Mouse (Mus musculus) lung, embryonic 14.5 days (tissue): ENCODE data around the gene Vdac2. TPM values are rescaled to one million over a fixed set of nuclear protein-coding genes. Genes with fewer than 3 reads are reported as not detected.
A peak's percentile ranks its signal among the peaks of the same experiment; 100 is the strongest.

Experiments
- ATAC-seq: fragments of 200-750 bp; cut with Nextera tagmentation; 2 replicates; pipeline ENCODE4 v1.8.0; 2017; ENCODE audit warnings: mild to moderate bottlenecking, moderate TSS enrichment, moderate library complexity; ENCODE audit not compliant: insufficient read depth
- DNase-seq: peaks from one replicate; pipeline ENCODE4 v3.0.0-alpha.2; 2015
- H3K27ac ChIP-seq: fragments of 300-500 bp; sonication (generic); 2 replicates; pipeline ENCODE4 v1.5.1; 2014; ENCODE audit warnings: low read depth, mild to moderate bottlenecking, moderate library complexity
- H3K27me3 ChIP-seq: fragments of 300-500 bp; sonication (generic); 2 replicates; pipeline ENCODE4 v1.6.1; 2014; ENCODE audit warnings: low read length, control low read depth; ENCODE audit not compliant: insufficient read depth
- H3K36me3 ChIP-seq: fragments of 300-500 bp; sonication (generic); 2 replicates; pipeline ENCODE4 v1.6.1; 2014; ENCODE audit warnings: control low read depth; ENCODE audit not compliant: insufficient read depth
- H3K4me1 ChIP-seq: fragments of 300-500 bp; sonication (generic); 2 replicates; pipeline ENCODE4 v1.6.1; 2014; ENCODE audit warnings: antibody characterized with exemption, control low read depth; ENCODE audit not compliant: insufficient read depth
- H3K4me2 ChIP-seq: fragments of 300-500 bp; sonication (generic); 2 replicates; pipeline ENCODE4 v1.6.1; 2014; ENCODE audit warnings: mild to moderate bottlenecking
- H3K4me3 ChIP-seq: fragments of 300-500 bp; sonication (generic); 2 replicates; pipeline ENCODE4 v1.5.1; 2014; ENCODE audit warnings: low read depth, low read length
- H3K9ac ChIP-seq: fragments of 300-500 bp; sonication (generic); 2 replicates; pipeline ENCODE4 v1.6.1; 2014
- H3K9me3 ChIP-seq: fragments of 300-500 bp; sonication (generic); 2 replicates; pipeline ENCODE4 v1.6.1; 2016; ENCODE audit warnings: low read depth, low read length, control low read depth
- CTCF ChIP-seq: IDR thresholded peaks from 2 replicates; pipeline ENCODE4 v1.5.1; 2016; ENCODE audit warnings: antibody characterized with exemption, low read depth
- whole genome bisulfite sequencing: fragments of 180-500 bp; shearing (Covaris S2); extraction: QIAGEN DNeasy Blood & Tissue Kit; methylation state at CpG from one replicate; pipeline ENCODE4 v1.1.7; 2014; 5-methylcytosine and 5-hydroxymethylcytosine counted together
- polyA plus RNA-seq: library from polyadenylated mRNA; unstranded; fragments of >200 nt; fragmentation: Nextera tagmentation; extraction: Ambion mirVana; gene quantifications from 2 replicates; pipeline ENCODE4 v1.2.1, GENCODE M21; 2014

The Vdac2 gene
- polyA plus RNA-seq, 1 experiment from 2014 or later = 274 TPM

GRCm38 (mm10) chr14:21817453-21817852 is 7.6 kb upstream of the Vdac2 start:
- Histone ChIP-seq H3K27me3 (no peaks in the 10 kb centered on the region), H3K9ac (no peak overlapping the region), H3K9me3 (no peaks in the 10 kb centered on the region), H3K36me3 (no peaks in the 10 kb centered on the region), H3K27ac (no peak overlapping the region), H3K4me1 (peaks cover 4% of the 10 kb centered on the region; the same call in 1 of the 2 replicates), H3K4me2 (no peak overlapping the region), H3K4me3 (no peak overlapping the region)
- DNase-seq = peak; percentile 38
- 30% methylated on average over 4 of the region's 4 CpGs for WGBS
- TF ChIP-seq CTCF = no peak
- ATAC-seq = no peak

- no peak overlapping the region for H3K9ac ChIP-seq
- TF ChIP-seq CTCF = peak; percentile 29
- no peaks in the 10 kb centered on the region for H3K27me3 ChIP-seq
- peaks cover 17% of the 10 kb centered on the region for H3K4me1 ChIP-seq
- DNase-seq = no peak
- ATAC-seq = 0 out of 2 replicates have a peak, but pooled peaks have one; percentile 7
- H3K4me2 ChIP-seq = no peak overlapping the region
- no peaks in the 10 kb centered on the region for H3K9me3 ChIP-seq
- H3K27ac ChIP-seq = no peak overlapping the region
- 78% methylated on average over 4 of the region's 4 CpGs for WGBS
- H3K4me3 ChIP-seq = no peak overlapping the region
- no peaks in the 10 kb centered on the region for H3K36me3 ChIP-seq
Measured at GRCm38 (mm10) chr14:21820880-21821505, 4.0 kb upstream of the Vdac2 start.

GRCm38 (mm10) chr14:21822307-21822706 is 2.7 kb upstream of the Vdac2 start:
- no peak overlapping the region for H3K4me2 ChIP-seq
- WGBS = 58% methylated on average over 7 of the region's 7 CpGs
- H3K4me3 ChIP-seq = no peak overlapping the region
- H3K4me1 ChIP-seq = peaks cover 17% of the 10 kb centered on the region
- no peak overlapping the region for H3K9ac ChIP-seq
- no peaks in the 10 kb centered on the region for H3K9me3 ChIP-seq
- no peaks in the 10 kb centered on the region for H3K27me3 ChIP-seq
- ATAC-seq (no peak; the same call in 1 of the 2 replicates), DNase-seq (peak; percentile 17)
- peak overlapping the region; percentile 86; the same call in 1 of the 2 replicates for H3K27ac ChIP-seq
- TF ChIP-seq CTCF = no peak
- no peaks in the 10 kb centered on the region for H3K36me3 ChIP-seq

- Histone ChIP-seq H3K9me3 (no peaks in the 10 kb centered on the region), H3K4me3 (no peak overlapping the region), H3K27me3 (no peaks in the 10 kb centered on the region), H3K36me3 (no peaks in the 10 kb centered on the region), H3K9ac (no peak overlapping the region), H3K27ac (peak overlapping the region; percentile 86), H3K4me1 (peaks cover 17% of the 10 kb centered on the region), H3K4me2 (peak overlapping the region; percentile 28)
- DNase-seq = peak; percentile 90
- peak; percentile 63 for ATAC-seq
- 17% methylated on average over 7 of the region's 7 CpGs for WGBS
- TF ChIP-seq CTCF = 0 out of 2 replicates have a peak, but pooled peaks have one; percentile 0
Measured at GRCm38 (mm10) chr14:21822795-21823374, 2.2 kb upstream of the Vdac2 start.

- no peak overlapping the region for H3K4me2 ChIP-seq
- peak overlapping the region; percentile 54; the same call in 1 of the 2 replicates for H3K27ac ChIP-seq
- no peak overlapping the region for H3K9ac ChIP-seq
- H3K36me3 ChIP-seq = no peaks in the 10 kb centered on the region
- DNase-seq = peak; percentile 65
- no peak overlapping the region for H3K4me3 ChIP-seq
- WGBS = 39% methylated on average over 7 of the region's 7 CpGs
- H3K27me3 ChIP-seq = no peaks in the 10 kb centered on the region
- no peak for ATAC-seq
- TF ChIP-seq CTCF = no peak
- peaks cover 17% of the 10 kb centered on the region for H3K4me1 ChIP-seq
- H3K9me3 ChIP-seq = no peaks in the 10 kb centered on the region
Measured at GRCm38 (mm10) chr14:21823897-21824296, 1.1 kb upstream of the Vdac2 start.

GRCm38 (mm10) chr14:21825786-21826491 is 901 bp downstream of the Vdac2 start:
- Histone ChIP-seq H3K27me3 (no peaks in the 10 kb centered on the region), H3K9me3 (no peaks in the 10 kb centered on the region), H3K4me3 (no peak overlapping the region), H3K27ac (no peak overlapping the region), H3K36me3 (no peaks in the 10 kb centered on the region), H3K4me2 (no peak overlapping the region), H3K4me1 (peaks cover 17% of the 10 kb centered on the region), H3K9ac (no peak overlapping the region)
- DNase-seq = peak; percentile 41
- TF ChIP-seq CTCF = no peak
- whole genome bisulfite sequencing = 75% methylated on average over 9 of the region's 9 CpGs
- ATAC-seq = no peak
